Mouse (Mus musculus) hindbrain, embryonic 12.5 days (tissue): ENCODE results near the gene Zbtb41. TPM values are rescaled to one million over a fixed set of nuclear protein-coding genes. Genes with fewer than 3 reads are reported as not detected.
"Not testable (repeated sequence)": the region's sequence is repeated elsewhere in the genome, so short reads cannot be mapped to it uniquely, and the experiment has no call there.

Source experiments
- ATAC-seq: fragments of 200-750 bp; cut with Nextera tagmentation; 2 replicates; pipeline ENCODE4 v1.8.0; 2017; ENCODE audit warnings: moderate TSS enrichment; ENCODE audit not compliant: low FRiP score
- H3K27ac ChIP-seq: fragments of 300-500 bp; sonication (generic); 2 replicates; pipeline ENCODE4 v1.5.1; 2016; ENCODE audit warnings: mild to moderate bottlenecking
- H3K27me3 ChIP-seq: fragments of 300-500 bp; sonication (generic); 2 replicates; pipeline ENCODE4 v1.6.1; 2016; ENCODE audit warnings: mild to moderate bottlenecking
- H3K36me3 ChIP-seq: fragments of 300-500 bp; sonication (generic); 2 replicates; pipeline ENCODE4 v1.6.1; 2016; ENCODE audit warnings: mild to moderate bottlenecking
- H3K4me1 ChIP-seq: fragments of 300-500 bp; sonication (generic); 2 replicates; pipeline ENCODE4 v1.6.1; 2016
- H3K4me2 ChIP-seq: fragments of 300-500 bp; sonication (generic); replicated peaks from 2 replicates; pipeline ENCODE4 v1.6.1; 2016; ENCODE audit warnings: mild to moderate bottlenecking
- H3K4me3 ChIP-seq: fragments of 300-500 bp; sonication (generic); 2 replicates; pipeline ENCODE4 v1.5.1; 2016; ENCODE audit warnings: mild to moderate bottlenecking
- H3K9ac ChIP-seq: fragments of 300-500 bp; sonication (generic); 2 replicates; pipeline ENCODE4 v1.6.1; 2016; ENCODE audit warnings: mild to moderate bottlenecking, moderate library complexity
- H3K9me3 ChIP-seq: fragments of 300-500 bp; sonication (generic); replicated peaks from 2 replicates; pipeline ENCODE4 v1.6.1; 2016; ENCODE audit warnings: mild to moderate bottlenecking
- WGBS: fragments of 180-500 bp; shearing (Covaris S2); methylation state at CpG from one replicate; pipeline ENCODE4 v1.1.7; 2016; 5-methylcytosine and 5-hydroxymethylcytosine counted together
- polyA plus RNA-seq: library from polyadenylated mRNA; unstranded; fragments of >200 nt; fragmentation: Nextera tagmentation; extraction: Ambion mirVana; gene quantifications from 2 replicates; pipeline ENCODE4 v1.2.1, GENCODE M21; 2016

Gene Zbtb41
- polyA plus RNA-seq, 1 experiment from 2014 or later: 20.8 TPM

- ATAC-seq: no peak
- H3K4me2 ChIP-seq: peak overlapping the region; percentile 75
- no peaks in the 10 kb centered on the region for H3K36me3 ChIP-seq
- H3K9ac ChIP-seq: peak overlapping the region; percentile 93
- no peaks in the 10 kb centered on the region; the same call in 1 of the 2 replicates for H3K27me3 ChIP-seq
- peaks cover 35% of the 10 kb centered on the region for H3K4me1 ChIP-seq
- 25% methylated on average over 10 of the region's 10 CpGs for WGBS
- H3K27ac ChIP-seq: peak overlapping the region; percentile 93; the same call in 1 of the 2 replicates
- no peaks in the 10 kb centered on the region for H3K9me3 ChIP-seq
- peak overlapping the region; percentile 87 for H3K4me3 ChIP-seq
These were observed 853 bp downstream of the Zbtb41 start for GRCm38 (mm10) chr1:139422941-139423340.

GRCm38 (mm10) chr1:139423931-139424330 is 1.8 kb downstream of the Zbtb41 start:
- WGBS: 56% methylated on average over 10 of the region's 10 CpGs
- H3K36me3 ChIP-seq: peaks cover under 1% of the 10 kb centered on the region
- no peak overlapping the region for H3K27ac ChIP-seq
- no peaks in the 10 kb centered on the region for H3K9me3 ChIP-seq
- ATAC-seq: no peak
- peak overlapping the region; percentile 87 for H3K4me3 ChIP-seq
- peak overlapping the region; percentile 27 for H3K9ac ChIP-seq
- no peaks in the 10 kb centered on the region; the same call in 1 of the 2 replicates for H3K27me3 ChIP-seq
- peaks cover 35% of the 10 kb centered on the region for H3K4me1 ChIP-seq
- peak overlapping the region; percentile 75 for H3K4me2 ChIP-seq

GRCm38 (mm10) chr1:139425006-139425405 is 2.9 kb downstream of the Zbtb41 start:
- Histone ChIP-seq H3K4me1 (peaks cover 35% of the 10 kb centered on the region), H3K36me3 (peaks cover 9% of the 10 kb centered on the region), H3K27me3 (no peaks in the 10 kb centered on the region), H3K9ac (no peak overlapping the region), H3K4me3 (peak overlapping the region; percentile 28), H3K9me3 (no peaks in the 10 kb centered on the region), H3K4me2 (peak overlapping the region; percentile 75), H3K27ac (no peak overlapping the region)
- no peak for ATAC-seq
- WGBS: 43% methylated on average over 3 of the region's 3 CpGs

GRCm38 (mm10) chr1:139438373-139438772 is 16.3 kb downstream of the Zbtb41 start:
- Histone ChIP-seq H3K4me3 (no peak overlapping the region), H3K36me3 (peaks cover 38% of the 10 kb centered on the region)
- ATAC-seq: peak; percentile 52; the same call in 1 of the 2 replicates

GRCm38 (mm10) chr1:139443103-139443502 is 21.0 kb downstream of the Zbtb41 start:
- H3K4me3 ChIP-seq, H3K9me3 ChIP-seq, H3K4me1 ChIP-seq, H3K27me3 ChIP-seq, H3K4me2 ChIP-seq, ATAC-seq, H3K9ac ChIP-seq, H3K27ac ChIP-seq: not testable (repeated sequence)
- peaks cover 19% of the 10 kb centered on the region for H3K36me3 ChIP-seq
- 91% methylated on average over 9 of the region's 9 CpGs for WGBS

More at GRCm38 (mm10) chr1:139438373-139438772, 16.3 kb downstream of the Zbtb41 start:
- H3K9ac ChIP-seq: no peak overlapping the region
- no peak overlapping the region for H3K4me2 ChIP-seq
- no peaks in the 10 kb centered on the region for H3K27me3 ChIP-seq
- no peak overlapping the region for H3K27ac ChIP-seq
- H3K9me3 ChIP-seq: no peaks in the 10 kb centered on the region
- H3K4me1 ChIP-seq: no peaks in the 10 kb centered on the region

GRCm38 (mm10) chr1:139454340-139455225 is 32.5 kb downstream of the Zbtb41 start, which contains the start of gene Aspm:
Gene Aspm, plus strand, starts transcription at chr1:139454772.
- H3K9me3 ChIP-seq: no peaks in the 10 kb centered on the region
- no peak within 1 kb of the TSS for H3K27ac ChIP-seq
- WGBS: under 1% methylated on average over 63 of the region's 65 CpGs
- peak; percentile 99 for ATAC-seq
- H3K4me2 ChIP-seq: peak within 1 kb of the TSS; percentile 92
- peak within 1 kb of the TSS; percentile 82 for H3K4me3 ChIP-seq
- 0 out of 2 replicates have a peak, but pooled peaks cover 5% of the 10 kb centered on the region for H3K36me3 ChIP-seq
- H3K4me1 ChIP-seq: peaks cover 19% of the 10 kb centered on the region
- no peaks in the 10 kb centered on the region for H3K27me3 ChIP-seq
- peak within 1 kb of the TSS; percentile 63 for H3K9ac ChIP-seq

GRCm38 (mm10) chr1:139455226-139455869 is 33.3 kb downstream of the Zbtb41 start:
- peak overlapping the region; percentile 82 for H3K4me3 ChIP-seq
- peaks cover 19% of the 10 kb centered on the region for H3K4me1 ChIP-seq
- 3% methylated on average over 17 of the region's 17 CpGs for WGBS
- H3K27ac ChIP-seq: no peak overlapping the region
- peak; percentile 41 for ATAC-seq
- no peaks in the 10 kb centered on the region for H3K27me3 ChIP-seq
- H3K36me3 ChIP-seq: 0 out of 2 replicates have a peak, but pooled peaks cover 5% of the 10 kb centered on the region
- peak overlapping the region; percentile 63 for H3K9ac ChIP-seq
- H3K4me2 ChIP-seq: peak overlapping the region; percentile 92
- H3K9me3 ChIP-seq: no peaks in the 10 kb centered on the region

GRCm38 (mm10) chr1:139460807-139461206 is 38.7 kb downstream of the Zbtb41 start:
- H3K36me3 ChIP-seq: peaks cover 14% of the 10 kb centered on the region; the same call in 1 of the 2 replicates
- H3K9ac ChIP-seq: no peak overlapping the region; the same call in 1 of the 2 replicates
- H3K4me3 ChIP-seq: no peak overlapping the region
- H3K27me3 ChIP-seq: no peaks in the 10 kb centered on the region
- no peaks in the 10 kb centered on the region for H3K9me3 ChIP-seq
- 76% methylated on average over 5 of the region's 5 CpGs for WGBS
- ATAC-seq: no peak
- peaks cover 10% of the 10 kb centered on the region for H3K4me1 ChIP-seq
- no peak overlapping the region for H3K4me2 ChIP-seq
- H3K27ac ChIP-seq: no peak overlapping the region

GRCm38 (mm10) chr1:139465936-139466335 is 43.8 kb downstream of the Zbtb41 start:
- Histone ChIP-seq H3K27ac (no peak overlapping the region), H3K9me3 (no peaks in the 10 kb centered on the region), H3K4me1 (no peaks in the 10 kb centered on the region), H3K9ac (no peak overlapping the region), H3K36me3 (peaks cover 20% of the 10 kb centered on the region), H3K4me2 (no peak overlapping the region), H3K4me3 (no peak overlapping the region), H3K27me3 (no peaks in the 10 kb centered on the region)
- ATAC-seq: no peak
- WGBS: 93% methylated on average over 11 of the region's 11 CpGs

- whole genome bisulfite sequencing: 96% methylated on average over 11 of the region's 11 CpGs
- H3K27me3 ChIP-seq: no peaks in the 10 kb centered on the region
- H3K9ac ChIP-seq: no peak overlapping the region
- no peak overlapping the region for H3K27ac ChIP-seq
- no peaks in the 10 kb centered on the region for H3K4me1 ChIP-seq
- H3K4me3 ChIP-seq: no peak overlapping the region
- H3K4me2 ChIP-seq: no peak overlapping the region
- peaks cover 70% of the 10 kb centered on the region for H3K36me3 ChIP-seq
- H3K9me3 ChIP-seq: no peaks in the 10 kb centered on the region
- ATAC-seq: no peak
These were observed 56.8 kb downstream of the Zbtb41 start for GRCm38 (mm10) chr1:139478898-139479297.

GRCm38 (mm10) chr1:139480246-139480645 is 58.2 kb downstream of the Zbtb41 start:
- peaks cover 66% of the 10 kb centered on the region for H3K36me3 ChIP-seq
- no peaks in the 10 kb centered on the region for H3K9me3 ChIP-seq
- no peak for ATAC-seq
- no peak overlapping the region for H3K4me2 ChIP-seq
- H3K4me1 ChIP-seq: no peaks in the 10 kb centered on the region
- H3K4me3 ChIP-seq: no peak overlapping the region
- H3K27me3 ChIP-seq: no peaks in the 10 kb centered on the region
- H3K27ac ChIP-seq: no peak overlapping the region
- H3K9ac ChIP-seq: no peak overlapping the region
- WGBS: 93% methylated on average over 8 of the region's 8 CpGs

GRCm38 (mm10) chr1:139481146-139481545 is 59.1 kb downstream of the Zbtb41 start:
- WGBS: 93% methylated on average over 4 of the region's 4 CpGs
- Histone ChIP-seq H3K4me2 (no peak overlapping the region), H3K36me3 (peaks cover 60% of the 10 kb centered on the region), H3K4me3 (no peak overlapping the region), H3K4me1 (no peaks in the 10 kb centered on the region), H3K9ac (no peak overlapping the region), H3K27me3 (no peaks in the 10 kb centered on the region), H3K9me3 (no peaks in the 10 kb centered on the region), H3K27ac (no peak overlapping the region)
- no peak for ATAC-seq
